In genomic region chr5:113153508-113153830, GRCm38 (mm10) we compare ENCODE assay signal across 9 mouse cellular contexts.
DNase-seq lines count a peak whose midpoint lies in the region; ATAC-seq and TF ChIP-seq lines count a peak whose summit lies in the region.
"Had no signal": no experiment of that assay in that cellular context is flagged by ENCODE, and none has a peak within 500 bp of the region (broad histone marks: within the 10 kb centered on the region; RNA-seq: fewer than 3 reads in every experiment).

No protein-coding gene starts in this region.

- peaks cover 13% of the 10 kb centered on the region for H3K4me1 ChIP-seq in heart, adult 2 months (ENCODE audit: control insufficient read depth, insufficient read depth, low read length)
- H3K4me1 ChIP-seq in forebrain, embryonic 14.5 days (ENCODE audit: control insufficient read depth, insufficient read depth, low read length): peaks cover 8% of the 10 kb centered on the region
- H3K4me1 ChIP-seq in neural tube, embryonic 15.5 days: peaks cover 28% of the 10 kb centered on the region

- peak overlapping the region; percentile 19; the same call in 1 of the 2 replicates for H3K9ac ChIP-seq in heart, adult 2 months (ENCODE audit: low read depth, low read length)
- H3K9ac ChIP-seq in forebrain, embryonic 14.5 days (ENCODE audit: low read length): no peak overlapping the region
- no peak overlapping the region for H3K9ac ChIP-seq in neural tube, embryonic 15.5 days (replicated peaks)
- H3K9ac ChIP-seq: liver, embryonic 14.5 days had no signal

- no peaks in the 10 kb centered on the region for H3K36me3 ChIP-seq in heart, adult 2 months (ENCODE audit: control insufficient read depth, insufficient read depth, low read length)
- H3K36me3 ChIP-seq in forebrain, embryonic 14.5 days (ENCODE audit: control insufficient read depth, insufficient read depth, low read length): no peaks in the 10 kb centered on the region
- H3K36me3 ChIP-seq in neural tube, embryonic 15.5 days: no peaks in the 10 kb centered on the region

- no peak overlapping the region for H3K4me3 ChIP-seq in heart, adult 2 months
- no peak overlapping the region for H3K4me3 ChIP-seq in left cerebral cortex, adult 2 months
- H3K4me3 ChIP-seq in forebrain, embryonic 14.5 days (ENCODE audit: low read depth, low read length): no peak overlapping the region
- H3K4me3 ChIP-seq in neural tube, embryonic 15.5 days (replicated peaks): no peak overlapping the region

- no peak overlapping the region for H3K4me2 ChIP-seq in forebrain, embryonic 14.5 days (ENCODE audit: low read length)
- no peak overlapping the region for H3K4me2 ChIP-seq in neural tube, embryonic 15.5 days

- WGBS in heart, adult 2 months: 82% methylated on average over 5 of the region's 5 CpGs
- 76% methylated on average over 5 of the region's 5 CpGs for WGBS in forebrain, embryonic 14.5 days
- WGBS in neural tube, embryonic 15.5 days: 91% methylated on average over 5 of the region's 5 CpGs

- H3K9me3 ChIP-seq in forebrain, embryonic 14.5 days (replicated peaks; ENCODE audit: control insufficient read depth, low read length): no peaks in the 10 kb centered on the region
- H3K9me3 ChIP-seq in neural tube, embryonic 15.5 days (replicated peaks): no peaks in the 10 kb centered on the region

- no peaks in the 10 kb centered on the region for H3K27me3 ChIP-seq in heart, adult 2 months (ENCODE audit: control insufficient read depth, insufficient read depth, low read length)
- no peaks in the 10 kb centered on the region for H3K27me3 ChIP-seq in forebrain, embryonic 14.5 days (replicated peaks; ENCODE audit: control insufficient read depth, insufficient read depth, low read length)
- H3K27me3 ChIP-seq in neural tube, embryonic 15.5 days (replicated peaks): no peaks in the 10 kb centered on the region

- TF ChIP-seq EP300 in heart, adult 2 months (IDR thresholded peaks at IDR 0.05; ENCODE audit: insufficient read depth, low read depth, low read length): no peak

- no peak for TF ChIP-seq CTCF in heart, adult 2 months (IDR thresholded peaks at IDR 0.05)
- TF ChIP-seq CTCF in left cerebral cortex, adult 2 months (IDR thresholded peaks at IDR 0.05): no peak

- no peak for ATAC-seq in forebrain, embryonic 14.5 days
- no peak for ATAC-seq in neural tube, embryonic 15.5 days (ENCODE audit: low FRiP score)
- ATAC-seq in megakaryocyte-erythroid progenitor cell, adult 5-6 weeks (replicated peaks; ENCODE audit: low FRiP score, low TSS enrichment, poor library complexity, severe bottlenecking): no peak

- intact Hi-C loops in heart, adult 2 months (cut with DNase I): no loop called here
- intact Hi-C loops in heart, postnatal 25 days (cut with DNase I): loop anchor here (2.0 kb wide), 1 partner anchor 15 kb away; no protein-coding TSS in a partner anchor
- intact Hi-C loops in left cerebral cortex, adult 2 months (cut with DNase I): no loop called here
- intact Hi-C loops in left cerebral cortex, postnatal 14 days (cut with DNase I): no loop called here

- no peaks in the 10 kb centered on the region for H3K79me2 ChIP-seq in heart, adult 2 months (replicated peaks; ENCODE audit: control insufficient read depth, insufficient read depth, low read length)

- no peak for TF ChIP-seq POLR2A in heart, adult 2 months (IDR thresholded peaks at IDR 0.05; ENCODE audit: insufficient read depth, low read depth, low read length)

- no peak for DNase-seq in heart, adult 2 months
- DNase-seq in heart, postnatal 25 days (ENCODE audit: low spot score): no peak
- DNase-seq in left cerebral cortex, adult 2 months (ENCODE audit: extremely low spot score in 1 of 2, low spot score in 2 of 2): no peak
- DNase-seq in left cerebral cortex, postnatal 14 days (ENCODE audit: low spot score in 2 of 2): no peak
- no peak for DNase-seq in forebrain, embryonic 14.5 days (ENCODE audit: low spot score)
- no peak for DNase-seq in cerebellum, adult 18-20 months

- peak overlapping the region; percentile 26 for H3K27ac ChIP-seq in heart, adult 2 months
- H3K27ac ChIP-seq in left cerebral cortex, adult 2 months: peak overlapping the region; percentile 67
- peak overlapping the region; percentile 64 for H3K27ac ChIP-seq in forebrain, embryonic 14.5 days (ENCODE audit: low read depth, low read length)
- H3K27ac ChIP-seq in neural tube, embryonic 15.5 days (replicated peaks): 0 out of 2 replicates have a peak overlapping the region, but pooled peaks have one; percentile 28
- H3K27ac ChIP-seq: liver, embryonic 14.5 days had no signal
